Mouse (Mus musculus) gastrocnemius, postnatal 25 days (tissue): Measurements from ENCODE around the gene Scn8a. TPM values are rescaled to one million over a fixed set of nuclear protein-coding genes. Genes with fewer than 3 reads are reported as not detected.

Source experiments
- DNase-seq: peaks from one replicate; pipeline ENCODE4 v3.0.0; 2022
- total RNA-seq, 2 experiments: library from RNA; stranded (reverse); gene quantifications; 1 replicate in 1 of 2; 2 replicates in 1 of 2; pipeline ENCODE4 v1.2.3; 2021

Scn8a gene
- total RNA-seq, 2 experiments from 2014 or later, result 0.13 to 0.32 TPM

GRCm38 (mm10) chr15:101044531-101044930 lies 174.9 kb downstream of the Scn8a start:
- no peak for DNase-seq

GRCm38 (mm10) chr15:101046039-101046526 lies 176.4 kb downstream of the Scn8a start:
- no peak for DNase-seq

DNA sequence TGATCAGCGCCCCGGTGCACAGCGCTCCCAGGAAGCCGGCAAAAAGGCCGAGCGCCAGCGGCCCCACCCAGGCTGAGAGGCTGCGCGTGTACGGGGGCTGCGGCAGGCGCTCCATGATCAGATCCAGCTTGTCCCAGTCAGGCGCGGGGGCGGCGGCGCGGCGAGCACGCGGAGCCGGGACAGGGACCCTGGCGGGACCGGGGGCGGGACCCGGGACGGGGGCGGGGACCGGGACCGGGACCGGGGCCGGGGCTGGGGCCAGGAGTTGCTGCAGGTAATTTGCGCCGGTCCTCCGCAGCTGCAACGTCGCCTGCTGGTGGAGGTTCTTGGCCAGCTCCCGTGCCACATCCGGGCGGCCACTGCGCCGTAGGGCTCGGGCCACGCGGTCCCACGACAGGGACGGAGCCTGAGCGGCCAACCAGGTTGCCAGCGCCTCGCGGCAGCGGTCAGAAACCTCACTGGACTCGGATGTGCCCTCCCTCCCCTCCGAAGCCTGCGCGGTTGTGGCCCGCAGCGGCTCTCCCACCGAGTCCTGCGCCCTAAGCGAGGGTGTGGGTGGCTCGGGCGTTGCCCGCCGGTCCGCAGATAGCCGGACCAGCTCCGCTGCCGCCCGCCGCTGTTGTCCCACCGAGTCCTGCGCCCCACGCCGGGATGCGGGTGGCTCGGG lies 177.0 kb downstream of the Scn8a start:
- peak; percentile 32 for DNase-seq

DNA sequence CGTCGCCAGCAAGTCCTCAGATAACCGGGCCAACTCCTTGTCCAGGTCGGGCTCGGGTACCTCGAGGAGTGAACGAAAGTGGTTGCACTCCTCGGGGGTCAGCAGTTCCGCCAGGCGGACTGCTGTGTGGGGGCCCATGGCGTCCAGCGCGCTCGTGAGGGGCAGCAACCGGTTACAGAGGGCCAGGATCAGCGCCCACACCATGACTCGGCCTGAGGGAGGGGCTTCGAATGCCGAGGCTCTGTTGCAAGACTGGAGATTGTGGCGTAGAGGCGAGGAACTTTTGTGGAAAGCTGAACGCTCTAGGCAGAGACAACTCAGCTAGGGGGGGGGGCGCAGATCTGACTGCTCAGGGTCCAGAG lies 177.5 kb downstream of the Scn8a start, which contains the start of gene Gm47841:
Gene Gm47841 (minus strand): TSS at position 204 of the 362 bp plus-strand sequence.
- DNase-seq, result no peak

GRCm38 (mm10) chr15:101048338-101048896 lies 178.8 kb downstream of the Scn8a start:
- no peak for DNase-seq

DNA sequence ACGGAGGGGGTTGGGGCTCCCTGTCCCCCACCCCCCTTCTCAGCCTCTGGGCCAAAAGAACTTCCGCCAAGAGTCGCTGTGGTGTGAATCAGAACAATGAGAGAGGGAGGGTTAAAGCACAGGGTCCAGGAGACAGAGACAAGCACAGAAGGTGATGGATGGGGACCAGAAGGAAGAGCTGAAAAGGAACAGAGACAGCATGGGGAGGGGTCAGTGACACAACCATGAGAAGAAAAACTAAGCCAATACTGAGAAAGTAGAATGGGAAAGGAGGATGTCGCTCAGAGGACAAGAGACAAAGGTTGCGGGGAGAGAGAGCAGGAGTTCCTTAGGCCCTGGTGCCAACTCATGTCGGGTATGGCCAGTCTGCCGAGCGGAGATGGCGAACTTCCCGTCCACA lies 182.2 kb downstream of the Scn8a start:
- DNase-seq, result no peak

DNA sequence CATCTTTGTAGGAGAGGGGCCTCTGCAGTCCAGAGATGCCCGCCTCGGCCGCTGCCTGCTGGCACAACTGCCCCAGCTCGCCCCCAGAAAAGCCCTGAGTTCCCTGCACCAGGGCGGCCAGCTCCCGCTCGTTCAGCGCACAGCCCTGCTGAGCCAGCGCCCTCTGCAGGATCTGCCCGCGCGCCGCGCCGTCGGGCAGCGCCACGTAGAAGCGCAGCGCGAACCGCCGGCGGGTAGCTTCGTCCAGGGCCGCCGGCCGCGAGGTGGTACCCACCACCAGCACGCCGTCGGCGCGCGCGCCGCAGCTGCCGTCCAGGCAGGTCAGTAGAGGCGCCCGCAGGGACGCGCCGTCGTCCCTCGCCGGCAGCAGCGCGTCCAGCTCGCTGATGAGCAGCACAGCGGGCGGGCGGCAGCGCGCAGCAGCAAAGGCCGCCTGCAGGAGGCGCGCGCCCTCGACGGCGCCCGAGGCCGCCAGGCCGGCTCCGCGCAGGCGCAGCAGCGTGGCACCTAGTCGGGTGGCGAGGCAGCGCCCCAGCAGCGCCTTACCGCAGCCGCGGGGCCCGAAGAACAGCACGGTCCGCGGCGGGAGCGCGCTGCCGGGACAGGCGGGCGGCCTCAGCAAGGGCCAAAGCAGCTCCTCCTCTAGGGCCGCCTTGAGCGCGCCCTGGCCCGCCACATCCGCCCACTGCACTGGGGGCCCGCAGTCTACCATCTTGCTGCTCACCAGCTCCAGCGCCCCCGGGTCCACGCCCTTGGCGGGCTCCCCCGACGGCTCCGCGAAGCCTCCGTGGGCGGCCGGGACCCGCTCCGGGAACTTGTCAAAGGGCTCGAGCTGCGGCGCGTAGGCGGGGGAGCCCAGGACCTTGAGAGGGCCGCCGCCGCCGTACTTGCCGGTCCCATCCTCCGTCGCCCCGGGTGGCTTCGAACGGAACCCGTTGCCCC lies 183.2 kb downstream of the Scn8a start:
- peak; percentile 19 for DNase-seq

DNA sequence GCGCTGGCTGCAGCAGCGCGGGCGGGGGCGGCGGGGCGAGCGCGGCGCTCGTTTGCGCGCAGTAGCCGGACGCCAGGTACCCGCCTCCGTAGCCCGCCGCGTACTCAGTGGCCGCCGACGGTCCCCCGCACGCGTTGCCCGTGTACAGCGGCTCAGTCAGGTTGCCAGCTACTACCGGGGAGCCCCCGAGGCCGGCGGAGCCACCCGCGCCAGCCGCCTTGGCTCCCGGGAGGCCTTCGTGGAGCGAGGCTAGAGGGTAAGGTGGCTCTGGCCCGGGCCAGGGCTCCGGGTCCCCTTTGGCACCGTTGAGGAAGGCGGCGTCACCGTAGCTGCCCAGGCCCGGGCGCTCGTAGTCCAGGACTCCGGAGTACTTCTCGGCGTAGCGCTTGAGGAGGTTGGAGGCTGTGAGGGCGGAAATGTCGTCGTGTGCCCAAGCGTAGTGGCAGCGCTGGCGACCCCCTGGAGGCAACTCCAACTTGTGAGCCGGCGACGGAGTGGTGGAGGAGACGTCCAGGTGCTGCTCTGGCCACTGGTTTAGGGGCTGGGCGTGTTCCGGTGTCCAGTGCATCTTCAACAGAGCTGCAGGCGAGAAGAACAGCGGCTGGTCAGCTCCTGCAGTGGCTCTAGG lies 184.3 kb downstream of the Scn8a start:
- DNase-seq, result no peak

- no peak for DNase-seq
Observed at GRCm38 (mm10) chr15:101054541-101054940, 184.9 kb downstream of the Scn8a start.

DNA sequence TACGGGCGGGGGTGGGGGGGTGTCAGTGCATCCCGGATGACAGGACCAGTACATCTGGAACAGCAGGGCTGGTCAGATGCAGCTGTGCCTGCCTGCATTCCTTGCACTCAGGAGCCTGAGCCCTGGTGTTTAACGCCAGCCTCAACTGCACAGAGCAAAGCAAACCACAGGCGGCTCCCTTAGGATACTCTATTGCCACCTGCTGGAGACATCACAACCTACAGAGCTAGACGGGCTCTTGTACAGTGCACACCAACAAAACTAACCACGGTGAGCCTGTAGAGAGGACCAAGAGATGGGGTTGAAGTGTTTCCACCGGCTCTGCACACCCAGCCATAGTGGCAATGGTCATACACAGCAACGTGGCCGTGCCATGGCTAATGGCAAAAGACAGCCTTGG lies 186.6 kb downstream of the Scn8a start:
- DNase-seq, result no peak

DNA sequence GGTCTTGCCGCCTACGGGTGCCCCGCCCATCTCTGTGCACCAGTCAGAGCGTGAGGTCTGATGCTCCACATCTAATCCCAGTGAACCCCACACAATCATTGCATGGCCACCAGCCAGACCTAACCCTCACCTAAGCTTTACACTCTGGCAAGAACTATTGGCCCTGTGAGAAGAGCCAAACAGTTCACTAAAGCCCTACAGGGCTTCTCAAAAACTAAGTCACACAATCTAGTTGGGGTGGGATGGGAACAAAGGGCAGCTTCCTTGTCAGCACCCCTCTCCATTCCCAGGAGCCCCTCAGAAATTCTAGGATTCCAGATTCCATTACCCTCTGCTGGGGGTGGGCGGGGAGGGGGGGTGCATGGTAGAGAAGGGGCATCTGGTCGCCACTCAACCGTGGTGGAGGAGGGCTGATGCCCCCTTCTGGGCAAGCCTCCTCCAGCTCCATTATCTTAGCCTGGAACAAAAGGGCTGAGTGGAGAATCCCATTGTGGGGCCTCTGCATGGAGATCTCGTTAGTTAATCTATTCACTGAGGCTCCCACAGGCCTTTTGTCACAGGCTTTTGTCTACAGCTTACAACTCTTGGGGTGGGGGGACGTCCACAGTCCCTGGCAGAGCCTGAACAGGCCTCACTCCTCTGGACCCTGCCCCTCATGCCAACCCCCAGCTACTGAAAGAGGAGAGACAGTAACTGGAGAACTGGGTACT lies 190.1 kb downstream of the Scn8a start:
- no peak for DNase-seq

- DNase-seq, result no peak
Observed at GRCm38 (mm10) chr15:101060280-101060852, 190.7 kb downstream of the Scn8a start.

DNA sequence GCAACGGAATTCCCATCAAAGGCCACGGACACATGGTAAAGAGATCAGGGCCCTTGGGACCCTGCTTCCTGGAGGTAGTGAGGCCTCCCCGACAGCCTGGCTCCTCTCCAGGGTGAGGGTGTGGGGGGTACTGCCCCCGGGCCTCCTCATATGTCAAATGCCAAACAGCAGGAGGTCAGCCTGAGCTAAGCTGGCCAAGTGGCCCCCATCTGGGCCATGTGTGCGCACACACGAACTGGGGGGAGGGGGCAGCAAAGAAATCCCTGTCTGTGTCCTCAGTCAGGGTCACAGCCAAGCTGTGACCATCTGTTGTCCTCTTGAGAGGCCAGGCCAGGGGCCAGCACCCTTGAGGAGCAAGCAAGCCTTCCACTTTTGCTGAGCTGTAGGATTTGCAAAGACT lies 195.4 kb downstream of the Scn8a start:
- peak; percentile 12 for DNase-seq

- no peak for DNase-seq
Observed at GRCm38 (mm10) chr15:101066364-101066847, 196.7 kb downstream of the Scn8a start.

- DNase-seq, result no peak
Observed at GRCm38 (mm10) chr15:101066920-101067696, 197.4 kb downstream of the Scn8a start.

DNA sequence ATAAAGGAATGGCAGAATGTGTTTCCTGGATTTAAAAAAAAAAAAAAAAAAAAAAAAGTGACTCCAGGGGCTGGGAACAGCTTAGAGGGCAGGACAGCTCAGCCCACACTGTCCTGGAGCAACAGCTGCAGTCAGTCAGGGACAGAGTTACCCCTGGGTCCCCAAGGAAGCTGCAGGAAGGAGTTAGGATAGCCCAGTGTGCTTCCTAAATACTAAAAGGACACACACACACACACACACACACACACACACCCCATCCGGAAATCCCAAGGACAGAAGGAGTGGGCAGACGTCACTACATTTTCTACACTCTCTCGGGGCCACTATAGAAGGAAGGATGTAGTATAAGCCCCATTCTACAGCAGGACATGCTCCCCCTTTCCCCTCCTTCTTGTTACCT lies 198.4 kb downstream of the Scn8a start:
- DNase-seq, result no peak

- no peak for DNase-seq
Observed at GRCm38 (mm10) chr15:101068671-101069070, 199.0 kb downstream of the Scn8a start.

DNA sequence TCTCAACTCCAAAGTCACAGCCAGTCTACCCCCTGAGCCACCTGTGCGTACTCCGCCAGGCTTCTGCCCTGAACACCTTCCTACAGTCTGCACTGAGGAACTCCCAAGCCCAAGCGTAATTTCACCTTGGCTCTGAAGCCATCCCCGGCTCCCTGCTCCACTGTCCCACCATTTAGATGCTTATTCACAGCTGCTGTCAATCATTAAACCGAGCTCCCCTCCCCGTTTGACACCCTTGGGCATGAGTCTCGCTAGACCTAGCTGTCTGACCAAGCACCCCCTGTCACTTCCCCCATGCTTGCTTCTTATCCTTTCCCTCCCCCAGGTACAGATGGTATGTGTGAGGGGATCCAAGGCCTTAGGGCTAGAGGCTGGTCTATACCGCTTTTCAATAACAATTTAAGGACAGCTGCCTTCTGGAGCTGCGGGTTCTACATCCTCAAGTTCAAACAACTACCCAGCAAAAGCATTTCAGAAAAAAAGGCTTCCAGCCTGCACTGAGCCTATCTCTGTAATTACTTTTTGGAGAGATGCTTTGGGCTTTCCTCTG lies 200.1 kb downstream of the Scn8a start:
- DNase-seq, result no peak

GRCm38 (mm10) chr15:101070762-101071161 lies 201.1 kb downstream of the Scn8a start:
- no peak for DNase-seq

GRCm38 (mm10) chr15:101072736-101073135 lies 203.1 kb downstream of the Scn8a start:
- no peak for DNase-seq
